Mouse (Mus musculus): Measurements from ENCODE around the gene Vstm5. TPM values are rescaled to one million over a fixed set of nuclear protein-coding genes. Genes with fewer than 3 reads are reported as not detected.

The Vstm5 gene
- total and polyA plus RNA-seq, 2 experiments = 0.09 to 0.24 TPM

DNA sequence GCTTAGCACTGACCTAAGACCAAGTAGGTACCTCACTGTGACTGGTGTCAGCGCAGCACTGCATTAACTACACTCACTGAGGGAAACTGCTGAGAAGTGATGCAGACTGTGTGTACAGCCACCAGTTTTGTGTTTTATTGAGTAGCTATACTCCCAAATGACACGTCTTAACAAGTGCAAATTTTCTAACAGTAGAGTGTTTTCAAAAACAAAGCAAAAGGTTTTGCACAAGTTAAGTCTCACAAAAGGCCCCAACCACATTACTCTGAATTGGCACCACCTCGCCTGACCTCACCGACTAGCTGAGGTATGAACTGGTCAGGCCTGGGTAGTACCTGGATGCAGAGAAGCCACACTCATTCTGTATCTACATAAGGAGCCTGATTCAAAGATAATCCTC lies 38.0 kb downstream of the Vstm5 start:
- Histone ChIP-seq H3K4me1 (ENCODE audit: control insufficient read depth, insufficient read depth, low read length) (peaks cover 8% of the 10 kb centered on the region), H3K79me2 (ENCODE audit: control insufficient read depth, insufficient read depth, low read length) (no peaks in the 10 kb centered on the region), H3K27me3 (ENCODE audit: control insufficient read depth, insufficient read depth, low read length) (no peaks in the 10 kb centered on the region), H3K36me3 (ENCODE audit: control insufficient read depth, insufficient read depth, low read length) (peaks cover 42% of the 10 kb centered on the region), H3K4me3 (ENCODE audit: insufficient read depth, low read depth, low read length) (no peak overlapping the region), H3K27ac (replicated peaks; ENCODE audit: insufficient read depth, low read depth, low read length) (no peak overlapping the region), H3K9ac (ENCODE audit: low read depth, low read length) (no peak overlapping the region)
- WGBS = 94% methylated on average over 4 of the region's 4 CpGs
- DNase-seq (ENCODE audit: extremely low read depth, low read depth, low spot score) = no peak
- TF ChIP-seq POLR2A (IDR thresholded peaks at IDR 0.05; ENCODE audit: extremely low read depth, insufficient read depth, low read length) = no peak
- TF ChIP-seq CTCF (IDR thresholded peaks at IDR 0.05; ENCODE audit: low read depth, low read length) = no peak

GRCm38 (mm10) chr9:15278343-15278742 lies 39.5 kb downstream of the Vstm5 start:
- Histone ChIP-seq H3K9ac (ENCODE audit: low read depth, low read length) (no peak overlapping the region), H3K4me1 (ENCODE audit: control insufficient read depth, insufficient read depth, low read length) (peaks cover 8% of the 10 kb centered on the region), H3K4me3 (ENCODE audit: insufficient read depth, low read depth, low read length) (no peak overlapping the region), H3K36me3 (ENCODE audit: control insufficient read depth, insufficient read depth, low read length) (peaks cover 28% of the 10 kb centered on the region), H3K27ac (replicated peaks; ENCODE audit: insufficient read depth, low read depth, low read length) (no peak overlapping the region), H3K27me3 (ENCODE audit: control insufficient read depth, insufficient read depth, low read length) (no peaks in the 10 kb centered on the region), H3K79me2 (ENCODE audit: control insufficient read depth, insufficient read depth, low read length) (no peaks in the 10 kb centered on the region)
- TF ChIP-seq CTCF (IDR thresholded peaks at IDR 0.05; ENCODE audit: low read depth, low read length) (no peak), POLR2A (IDR thresholded peaks at IDR 0.05; ENCODE audit: extremely low read depth, insufficient read depth, low read length) (no peak)
- DNase-seq (ENCODE audit: extremely low read depth, low read depth, low spot score) = no peak
- 28% methylated on average over 3 of the region's 3 CpGs for WGBS

- no peak for DNase-seq (ENCODE audit: extremely low read depth, low read depth, low spot score)
- 6% methylated on average over 19 of the region's 19 CpGs for WGBS
Measured at GRCm38 (mm10) chr9:15279139-15279648, 40.3 kb downstream of the Vstm5 start.

DNA sequence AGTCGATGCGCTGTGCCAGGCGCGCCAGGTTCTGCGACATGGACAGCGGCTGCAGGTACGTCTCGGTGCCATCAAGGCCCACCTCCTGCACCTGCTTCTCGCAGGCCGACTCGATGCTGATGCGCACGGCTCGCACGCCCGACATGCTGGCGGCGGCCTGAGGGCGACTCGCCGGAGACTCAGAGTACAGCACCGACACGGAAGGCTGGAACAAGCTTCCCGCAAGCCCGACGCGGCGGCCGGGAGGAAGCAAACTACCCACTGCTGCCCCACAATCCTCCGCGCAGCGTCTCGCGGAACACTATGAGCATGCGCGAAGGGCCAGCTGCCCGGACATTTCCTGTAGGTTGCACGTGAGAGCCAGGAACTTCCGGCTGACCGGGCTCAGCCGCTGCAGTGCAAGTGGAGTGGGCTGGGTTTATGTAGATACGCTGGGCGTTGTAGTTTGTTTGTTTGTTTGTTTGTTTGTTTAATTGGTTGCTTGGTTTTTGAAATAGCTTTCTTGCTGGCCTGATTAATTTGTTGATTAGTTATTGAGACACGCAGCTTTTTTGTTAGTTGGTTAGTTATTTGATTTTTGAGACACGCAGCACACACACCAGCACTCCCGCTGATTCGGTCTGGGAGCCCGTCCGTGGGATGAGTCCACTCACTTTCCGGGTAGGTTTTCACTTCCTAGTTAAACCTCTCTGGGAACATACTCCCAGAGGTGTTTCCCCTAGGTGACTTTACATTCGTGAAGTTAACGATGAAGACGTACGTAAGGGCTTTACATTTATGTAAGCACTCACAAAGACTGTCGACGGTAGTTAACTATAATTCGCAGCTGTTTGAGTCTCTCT lies 41.0 kb downstream of the Vstm5 start, which contains the start of gene Med17:
TSS of gene Med17 (minus strand) at position 283 of the 842 bp plus-strand sequence.
- TF ChIP-seq CTCF (IDR thresholded peaks at IDR 0.05; ENCODE audit: low read depth, low read length) = no peak
- peak; percentile 89; the same call in 1 of the 2 replicates for TF ChIP-seq POLR2A (IDR thresholded peaks at IDR 0.05; ENCODE audit: extremely low read depth, insufficient read depth, low read length)
- Histone ChIP-seq H3K4me3 (ENCODE audit: insufficient read depth, low read depth, low read length) (peak within 1 kb of the TSS; percentile 92), H3K27me3 (ENCODE audit: control insufficient read depth, insufficient read depth, low read length) (no peaks in the 10 kb centered on the region), H3K27ac (replicated peaks; ENCODE audit: insufficient read depth, low read depth, low read length) (peak within 1 kb of the TSS; percentile 79), H3K36me3 (ENCODE audit: control insufficient read depth, insufficient read depth, low read length) (peaks cover 16% of the 10 kb centered on the region), H3K9ac (ENCODE audit: low read depth, low read length) (peak within 1 kb of the TSS; percentile 96), H3K4me1 (ENCODE audit: control insufficient read depth, insufficient read depth, low read length) (peaks cover 8% of the 10 kb centered on the region), H3K79me2 (ENCODE audit: control insufficient read depth, insufficient read depth, low read length) (no peaks in the 10 kb centered on the region)
- DNase-seq (ENCODE audit: extremely low read depth, low read depth, low spot score) = peak; percentile 90
- 1% methylated on average over 57 of the region's 57 CpGs for WGBS

More at GRCm38 (mm10) chr9:15279139-15279648, 40.3 kb downstream of the Vstm5 start:
- Histone ChIP-seq H3K27me3 (ENCODE audit: control insufficient read depth, insufficient read depth, low read length) (no peaks in the 10 kb centered on the region), H3K9ac (ENCODE audit: low read depth, low read length) (peak overlapping the region; percentile 96), H3K79me2 (ENCODE audit: control insufficient read depth, insufficient read depth, low read length) (no peaks in the 10 kb centered on the region), H3K4me3 (ENCODE audit: insufficient read depth, low read depth, low read length) (peak overlapping the region; percentile 92), H3K36me3 (ENCODE audit: control insufficient read depth, insufficient read depth, low read length) (peaks cover 20% of the 10 kb centered on the region), H3K4me1 (ENCODE audit: control insufficient read depth, insufficient read depth, low read length) (peaks cover 8% of the 10 kb centered on the region), H3K27ac (replicated peaks; ENCODE audit: insufficient read depth, low read depth, low read length) (peak overlapping the region; percentile 79)
- TF ChIP-seq CTCF (IDR thresholded peaks at IDR 0.05; ENCODE audit: low read depth, low read length) (no peak), POLR2A (IDR thresholded peaks at IDR 0.05; ENCODE audit: extremely low read depth, insufficient read depth, low read length) (no peak)

GRCm38 (mm10) chr9:15280491-15280879 lies 41.6 kb downstream of the Vstm5 start:
- TF ChIP-seq POLR2A (IDR thresholded peaks at IDR 0.05; ENCODE audit: extremely low read depth, insufficient read depth, low read length) = no peak
- TF ChIP-seq CTCF (IDR thresholded peaks at IDR 0.05; ENCODE audit: low read depth, low read length) = no peak
- H3K79me2 ChIP-seq (ENCODE audit: control insufficient read depth, insufficient read depth, low read length) = no peaks in the 10 kb centered on the region
- 41% methylated on average over 5 of the region's 5 CpGs for WGBS

More at GRCm38 (mm10) chr9:15280491-15280879, 41.6 kb downstream of the Vstm5 start:
- DNase-seq (ENCODE audit: extremely low read depth, low read depth, low spot score) = no peak
- H3K27ac ChIP-seq (replicated peaks; ENCODE audit: insufficient read depth, low read depth, low read length) = peak overlapping the region; percentile 24; the same call in 1 of the 2 replicates
- no peaks in the 10 kb centered on the region for H3K27me3 ChIP-seq (ENCODE audit: control insufficient read depth, insufficient read depth, low read length)
- H3K4me1 ChIP-seq (ENCODE audit: control insufficient read depth, insufficient read depth, low read length) = peaks cover 8% of the 10 kb centered on the region
- peak overlapping the region; percentile 45 for H3K9ac ChIP-seq (ENCODE audit: low read depth, low read length)
- peaks cover 12% of the 10 kb centered on the region for H3K36me3 ChIP-seq (ENCODE audit: control insufficient read depth, insufficient read depth, low read length)
- peak overlapping the region; percentile 92 for H3K4me3 ChIP-seq (ENCODE audit: insufficient read depth, low read depth, low read length)
